Mouse (Mus musculus): ENCODE data around the gene Cdc42bpa. TPM values are rescaled to one million over a fixed set of nuclear protein-coding genes. Genes with fewer than 3 reads are reported as not detected.

Gene Cdc42bpa
- 28.6 and 31.4 TPM in 2 replicates for polyA plus RNA-seq (2015; fragmentation: Nextera tagmentation; extraction: Ambion mirVana)

DNA sequence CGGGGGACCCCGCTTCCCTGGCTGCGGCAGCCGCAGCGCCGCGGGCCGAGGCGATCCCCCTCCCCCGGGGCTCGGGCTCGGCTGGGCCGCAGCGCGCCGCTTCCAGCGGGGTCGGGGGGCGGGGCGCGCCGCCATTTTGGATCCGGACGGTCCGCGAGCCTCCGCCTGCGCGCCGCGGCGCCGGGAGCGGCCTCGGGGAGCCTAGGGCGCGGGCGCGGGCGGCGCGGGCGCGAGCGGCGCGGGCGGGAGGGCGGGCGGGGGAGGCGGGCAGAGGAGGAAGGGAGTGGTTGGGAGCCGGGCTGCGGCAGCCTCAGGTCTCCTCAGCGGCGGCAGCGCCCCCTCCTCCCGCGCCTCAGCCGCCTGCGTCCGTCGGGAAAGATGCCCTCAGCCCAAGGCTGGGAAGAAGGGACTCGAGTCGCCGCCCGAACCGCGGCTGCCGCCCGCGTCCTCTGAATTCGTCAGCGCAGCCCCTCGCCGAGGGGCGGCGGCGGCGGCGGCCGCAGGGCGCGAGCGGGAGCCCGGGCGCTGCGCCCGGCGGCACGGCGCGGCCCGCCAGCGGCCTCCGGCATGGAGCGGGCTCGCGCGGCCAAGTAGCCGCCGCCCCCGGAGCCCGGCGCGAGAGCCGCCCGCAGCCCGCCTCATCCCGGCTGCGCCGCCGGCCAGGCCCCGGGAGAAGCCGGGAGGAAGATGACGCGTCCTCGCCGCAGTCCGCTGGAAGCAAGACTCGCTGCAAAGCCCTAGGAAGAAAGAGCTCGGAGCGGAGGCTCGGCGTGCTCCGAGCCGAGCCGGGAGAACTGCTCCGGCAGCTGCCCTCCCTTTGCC, at the start of gene Cdc42bpa:
TSS of gene Cdc42bpa (plus strand) at position 752 of the 822 bp plus-strand sequence.
- Histone ChIP-seq H3K4me1 (replicated peaks; ENCODE audit: control insufficient read depth, insufficient read depth, low read length) (peaks cover 35% of the 10 kb centered on the region), H3K27me3 (replicated peaks; ENCODE audit: control insufficient read depth, insufficient read depth, low read length) (no peaks in the 10 kb centered on the region), H3K9ac (replicated peaks; ENCODE audit: low read depth, low read length) (peak within 1 kb of the TSS; percentile 96), H3K9me3 (ENCODE audit: control insufficient read depth, low read length) (no peaks in the 10 kb centered on the region), H3K4me3 (replicated peaks; ENCODE audit: low read length) (peak within 1 kb of the TSS; percentile 89), H3K36me3 (ENCODE audit: control insufficient read depth, insufficient read depth) (no peaks in the 10 kb centered on the region), H3K27ac (ENCODE audit: low read length) (peak within 1 kb of the TSS; percentile 96), H3K4me2 (ENCODE audit: low read length) (peak within 1 kb of the TSS; percentile 96)
- peak; percentile 95 for ATAC-seq
- under 1% methylated on average over 93 of the region's 128 CpGs for WGBS

DNA sequence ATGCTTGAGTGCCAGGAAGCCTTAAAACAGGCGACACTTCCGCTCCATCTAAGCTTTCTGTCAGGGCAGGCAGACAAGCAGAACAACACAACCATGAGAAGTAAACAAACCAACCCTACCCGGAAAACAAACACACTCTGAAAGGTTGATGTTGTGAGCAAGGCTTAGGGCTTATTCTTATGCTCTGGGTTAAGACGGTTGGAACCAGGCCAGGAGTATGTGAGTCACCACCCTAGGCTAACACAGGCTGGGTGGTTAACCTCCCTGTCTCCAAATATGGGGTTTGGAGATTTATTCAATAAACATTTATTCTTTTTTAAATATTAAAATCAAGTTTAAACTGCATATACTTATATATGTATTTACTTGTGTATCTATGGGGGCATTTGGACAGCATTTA, 46.8 kb upstream of the Cdc42bpa start:
- Histone ChIP-seq H3K36me3 (ENCODE audit: control insufficient read depth, insufficient read depth) (no peaks in the 10 kb centered on the region), H3K27me3 (replicated peaks; ENCODE audit: control insufficient read depth, insufficient read depth, low read length) (no peaks in the 10 kb centered on the region), H3K4me1 (replicated peaks; ENCODE audit: control insufficient read depth, insufficient read depth, low read length) (no peaks in the 10 kb centered on the region), H3K9ac (replicated peaks; ENCODE audit: low read depth, low read length) (no peak overlapping the region), H3K27ac (ENCODE audit: low read length) (no peak overlapping the region), H3K4me2 (ENCODE audit: low read length) (no peak overlapping the region), H3K4me3 (replicated peaks; ENCODE audit: low read length) (no peak overlapping the region), H3K9me3 (ENCODE audit: control insufficient read depth, low read length) (no peaks in the 10 kb centered on the region)
- 80% methylated on average over 4 of the region's 4 CpGs for WGBS
- no peak for ATAC-seq

DNA sequence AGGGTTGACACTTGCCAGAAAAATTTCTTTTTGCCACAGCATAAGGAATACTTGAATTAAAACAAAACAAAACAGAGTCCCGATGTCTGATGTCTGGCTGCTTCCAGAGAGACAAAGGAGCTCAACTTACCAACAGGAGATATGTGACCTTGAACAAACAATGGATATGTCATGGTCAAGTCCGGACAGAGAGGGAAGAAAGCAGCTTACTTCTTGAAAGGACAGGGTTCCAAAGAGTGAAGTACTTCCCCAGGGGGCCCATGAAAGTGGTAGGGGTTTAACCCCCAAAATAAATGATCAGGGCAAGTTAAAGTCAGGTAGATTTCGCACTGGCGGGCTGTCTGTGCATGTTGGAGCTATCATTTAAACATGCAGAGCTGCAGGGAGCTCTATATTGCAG, 43.2 kb upstream of the Cdc42bpa start:
- 66% methylated on average over 4 of the region's 4 CpGs for WGBS

DNA sequence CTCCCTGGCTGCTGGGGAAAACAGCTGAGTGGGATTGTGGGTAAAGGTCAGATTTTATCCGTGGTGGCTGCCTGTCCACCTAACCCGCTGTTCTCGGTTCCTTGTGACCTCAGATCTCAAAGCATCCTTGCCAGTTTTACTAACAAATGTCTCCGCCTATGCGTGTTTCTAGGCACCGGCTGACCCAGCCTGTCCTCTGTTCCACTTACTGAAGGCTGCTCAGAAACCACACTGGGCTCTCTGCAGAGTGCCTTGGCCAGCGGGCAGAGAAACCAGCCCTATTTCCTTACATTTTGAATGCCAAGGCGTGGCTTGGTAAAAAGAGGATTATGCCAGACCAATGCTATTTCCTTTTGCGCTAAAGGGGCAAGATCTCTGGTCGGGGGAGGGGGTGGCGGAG, 42.8 kb upstream of the Cdc42bpa start:
- Histone ChIP-seq H3K36me3 (ENCODE audit: control insufficient read depth, insufficient read depth) (no peaks in the 10 kb centered on the region), H3K4me1 (replicated peaks; ENCODE audit: control insufficient read depth, insufficient read depth, low read length) (no peaks in the 10 kb centered on the region), H3K9me3 (ENCODE audit: control insufficient read depth, low read length) (no peaks in the 10 kb centered on the region), H3K4me3 (replicated peaks; ENCODE audit: low read length) (no peak overlapping the region), H3K27ac (ENCODE audit: low read length) (no peak overlapping the region), H3K9ac (replicated peaks; ENCODE audit: low read depth, low read length) (no peak overlapping the region), H3K27me3 (replicated peaks; ENCODE audit: control insufficient read depth, insufficient read depth, low read length) (no peaks in the 10 kb centered on the region), H3K4me2 (ENCODE audit: low read length) (no peak overlapping the region)
- ATAC-seq = no peak
- 87% methylated on average over 11 of the region's 11 CpGs for WGBS

More for the DNA sequence above, 43.2 kb upstream of the Cdc42bpa start:
- H3K27me3 ChIP-seq (replicated peaks; ENCODE audit: control insufficient read depth, insufficient read depth, low read length) = no peaks in the 10 kb centered on the region
- H3K4me1 ChIP-seq (replicated peaks; ENCODE audit: control insufficient read depth, insufficient read depth, low read length) = no peaks in the 10 kb centered on the region
- H3K4me3 ChIP-seq (replicated peaks; ENCODE audit: low read length) = no peak overlapping the region
- H3K4me2 ChIP-seq (ENCODE audit: low read length) = no peak overlapping the region
- no peak for ATAC-seq
- no peak overlapping the region for H3K27ac ChIP-seq (ENCODE audit: low read length)
- H3K9me3 ChIP-seq (ENCODE audit: control insufficient read depth, low read length) = no peaks in the 10 kb centered on the region
- no peaks in the 10 kb centered on the region for H3K36me3 ChIP-seq (ENCODE audit: control insufficient read depth, insufficient read depth)
- no peak overlapping the region for H3K9ac ChIP-seq (replicated peaks; ENCODE audit: low read depth, low read length)

DNA sequence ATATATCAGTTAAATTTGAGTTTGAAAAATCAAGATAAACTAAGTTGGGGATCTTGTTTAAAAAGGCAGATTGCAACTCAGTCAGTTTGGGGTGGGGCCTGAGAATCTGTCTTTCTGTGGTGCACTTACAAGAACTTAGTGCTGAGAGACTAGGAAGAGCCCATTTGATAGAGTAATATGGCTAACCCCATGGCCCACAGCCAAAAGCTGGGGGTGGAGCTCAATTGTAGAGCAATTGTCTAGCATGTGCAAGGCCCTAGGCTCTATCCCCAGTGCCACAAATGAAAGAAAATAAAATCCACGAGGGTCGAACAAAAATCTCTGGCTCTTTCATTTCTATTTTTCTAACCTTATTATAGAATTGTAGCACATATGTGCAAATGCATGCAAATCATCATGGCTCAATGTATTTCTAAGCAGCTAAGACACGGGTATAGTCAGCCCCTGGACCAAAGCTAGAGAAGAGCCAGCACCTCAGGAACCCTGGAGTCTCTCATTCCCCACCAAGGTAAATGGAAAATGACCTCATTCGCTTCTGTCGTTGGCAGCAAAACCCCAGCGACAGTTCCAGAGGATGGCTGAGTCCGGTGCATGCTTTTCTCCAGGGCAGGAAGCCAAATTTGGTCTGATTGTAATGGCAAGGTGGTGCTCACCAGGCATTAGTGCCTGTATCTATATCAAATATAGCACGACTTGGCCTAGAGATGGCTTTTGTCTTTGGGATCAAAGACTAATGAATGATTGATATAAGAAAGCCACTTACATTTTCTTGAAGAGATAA, 40.4 kb upstream of the Cdc42bpa start:
- 69% methylated on average over 8 of the region's 8 CpGs for WGBS
- ATAC-seq = no peak
- Histone ChIP-seq H3K36me3 (ENCODE audit: control insufficient read depth, insufficient read depth) (no peaks in the 10 kb centered on the region), H3K27me3 (replicated peaks; ENCODE audit: control insufficient read depth, insufficient read depth, low read length) (no peaks in the 10 kb centered on the region), H3K9me3 (ENCODE audit: control insufficient read depth, low read length) (no peaks in the 10 kb centered on the region), H3K4me1 (replicated peaks; ENCODE audit: control insufficient read depth, insufficient read depth, low read length) (no peaks in the 10 kb centered on the region), H3K9ac (replicated peaks; ENCODE audit: low read depth, low read length) (no peak overlapping the region), H3K4me3 (replicated peaks; ENCODE audit: low read length) (no peak overlapping the region), H3K27ac (ENCODE audit: low read length) (no peak overlapping the region), H3K4me2 (ENCODE audit: low read length) (no peak overlapping the region)

DNA sequence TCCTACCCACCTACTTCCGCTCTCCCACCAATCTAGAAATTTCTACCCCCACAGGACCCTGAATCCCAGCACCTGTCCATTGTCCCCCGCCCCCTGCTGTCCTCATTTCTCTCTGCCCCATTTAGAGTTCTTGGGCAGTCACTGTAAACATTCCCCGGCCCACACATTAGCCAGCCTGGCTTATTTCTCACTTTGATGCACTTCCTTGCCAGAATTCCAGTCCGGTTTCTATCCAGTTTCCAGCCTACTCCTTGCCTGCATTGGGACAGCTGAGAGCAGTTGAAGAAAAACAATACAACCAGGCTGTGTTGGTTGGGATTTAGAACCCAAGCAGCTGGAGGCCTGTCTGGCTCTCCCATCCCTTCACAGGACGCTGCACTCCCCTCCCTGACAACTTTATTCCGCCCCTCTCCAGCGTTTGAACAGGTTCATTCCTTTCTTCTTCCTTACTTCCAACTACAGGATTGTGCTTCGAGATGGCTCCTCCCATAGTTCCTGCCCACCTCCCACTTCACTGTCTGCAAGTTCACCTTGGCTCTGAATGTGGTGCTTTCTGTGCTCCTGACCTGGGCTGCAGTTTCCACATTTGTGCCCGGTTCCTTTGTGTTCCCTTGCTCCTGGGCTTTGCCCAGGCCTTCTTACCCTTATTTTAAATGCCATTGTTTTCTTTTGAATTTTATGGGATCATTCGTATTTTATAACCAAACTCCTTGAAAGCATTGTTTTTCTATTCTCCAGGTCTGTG, 36.4 kb upstream of the Cdc42bpa start:
- WGBS = 58% methylated on average over 10 of the region's 10 CpGs
- Histone ChIP-seq H3K9me3 (ENCODE audit: control insufficient read depth, low read length) (no peaks in the 10 kb centered on the region), H3K27me3 (replicated peaks; ENCODE audit: control insufficient read depth, insufficient read depth, low read length) (no peaks in the 10 kb centered on the region), H3K4me3 (replicated peaks; ENCODE audit: low read length) (no peak overlapping the region), H3K4me1 (replicated peaks; ENCODE audit: control insufficient read depth, insufficient read depth, low read length) (no peaks in the 10 kb centered on the region), H3K4me2 (ENCODE audit: low read length) (no peak overlapping the region), H3K27ac (ENCODE audit: low read length) (no peak overlapping the region), H3K9ac (replicated peaks; ENCODE audit: low read depth, low read length) (no peak overlapping the region), H3K36me3 (ENCODE audit: control insufficient read depth, insufficient read depth) (no peaks in the 10 kb centered on the region)
- ATAC-seq = no peak

DNA sequence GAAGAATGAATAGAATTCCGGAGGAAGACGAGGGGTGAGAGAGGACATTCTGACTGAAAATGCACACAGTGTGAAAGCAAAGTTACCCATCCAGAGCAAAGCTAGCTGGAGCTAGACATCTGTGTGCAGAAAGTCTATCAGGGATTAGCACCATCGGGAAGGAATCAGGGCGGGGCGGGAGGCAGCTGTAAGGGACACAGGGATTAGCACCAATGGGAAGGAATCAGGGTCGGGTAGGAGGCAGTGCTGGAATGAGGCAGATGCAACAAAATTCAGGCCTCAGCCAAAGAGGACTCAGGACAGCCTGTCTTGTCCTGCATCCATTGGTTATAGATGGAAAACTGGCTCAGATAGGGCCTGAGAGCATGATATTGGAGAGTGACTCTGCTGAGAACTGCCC, 34.0 kb upstream of the Cdc42bpa start:
- WGBS = 66% methylated on average over 6 of the region's 6 CpGs
- no peak for ATAC-seq
- Histone ChIP-seq H3K4me2 (ENCODE audit: low read length) (no peak overlapping the region), H3K27ac (ENCODE audit: low read length) (no peak overlapping the region), H3K9me3 (ENCODE audit: control insufficient read depth, low read length) (no peaks in the 10 kb centered on the region), H3K9ac (replicated peaks; ENCODE audit: low read depth, low read length) (no peak overlapping the region), H3K4me3 (replicated peaks; ENCODE audit: low read length) (no peak overlapping the region), H3K27me3 (replicated peaks; ENCODE audit: control insufficient read depth, insufficient read depth, low read length) (no peaks in the 10 kb centered on the region), H3K36me3 (ENCODE audit: control insufficient read depth, insufficient read depth) (no peaks in the 10 kb centered on the region), H3K4me1 (replicated peaks; ENCODE audit: control insufficient read depth, insufficient read depth, low read length) (no peaks in the 10 kb centered on the region)

DNA sequence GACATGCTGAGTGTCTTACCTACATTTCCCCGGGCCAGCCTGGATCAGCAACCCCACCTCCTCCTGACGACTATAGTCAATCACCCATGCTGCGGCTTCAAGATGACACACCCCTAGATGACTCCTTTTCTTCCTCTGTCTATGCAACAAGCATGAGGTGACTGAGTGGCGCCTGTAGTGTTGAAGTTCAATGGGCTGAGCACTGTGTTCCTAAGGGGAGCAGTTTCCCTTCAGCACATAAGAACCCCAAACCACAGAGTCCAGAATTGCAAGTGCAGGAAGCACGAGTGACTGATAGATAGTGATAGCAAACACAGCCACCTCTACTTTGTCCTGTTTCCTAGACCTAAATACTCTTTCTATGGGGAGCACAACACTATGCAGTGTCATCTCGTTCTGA, 33.2 kb upstream of the Cdc42bpa start:
- Histone ChIP-seq H3K36me3 (ENCODE audit: control insufficient read depth, insufficient read depth) (no peaks in the 10 kb centered on the region), H3K4me3 (replicated peaks; ENCODE audit: low read length) (no peak overlapping the region), H3K4me1 (replicated peaks; ENCODE audit: control insufficient read depth, insufficient read depth, low read length) (no peaks in the 10 kb centered on the region), H3K9ac (replicated peaks; ENCODE audit: low read depth, low read length) (no peak overlapping the region), H3K27me3 (replicated peaks; ENCODE audit: control insufficient read depth, insufficient read depth, low read length) (no peaks in the 10 kb centered on the region), H3K27ac (ENCODE audit: low read length) (no peak overlapping the region), H3K9me3 (ENCODE audit: control insufficient read depth, low read length) (no peaks in the 10 kb centered on the region), H3K4me2 (ENCODE audit: low read length) (no peak overlapping the region)
- 87% methylated on average over 6 of the region's 6 CpGs for WGBS
- ATAC-seq = no peak

DNA sequence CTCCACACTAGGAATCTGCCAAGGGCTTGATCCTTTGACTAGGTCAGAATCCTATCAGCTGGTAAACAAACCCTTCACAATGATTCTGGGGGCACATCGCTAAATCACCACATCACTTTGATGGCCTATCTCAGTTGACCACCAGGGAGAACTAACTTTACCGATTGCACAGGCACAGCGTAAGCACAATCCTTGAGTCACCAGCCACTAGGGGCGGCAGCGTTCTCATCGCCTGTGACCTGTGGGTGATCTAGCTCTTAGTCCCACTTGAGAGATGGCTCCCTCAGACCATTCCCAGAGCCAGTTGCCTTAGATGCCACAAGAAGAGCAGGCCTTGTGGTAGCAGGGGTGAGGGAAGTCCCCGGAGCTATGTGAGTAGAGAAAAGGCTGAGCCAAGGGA, 31.4 kb upstream of the Cdc42bpa start:
- Histone ChIP-seq H3K4me2 (ENCODE audit: low read length) (no peak overlapping the region), H3K9ac (replicated peaks; ENCODE audit: low read depth, low read length) (no peak overlapping the region), H3K27me3 (replicated peaks; ENCODE audit: control insufficient read depth, insufficient read depth, low read length) (no peaks in the 10 kb centered on the region), H3K27ac (ENCODE audit: low read length) (no peak overlapping the region), H3K4me3 (replicated peaks; ENCODE audit: low read length) (no peak overlapping the region), H3K9me3 (ENCODE audit: control insufficient read depth, low read length) (no peaks in the 10 kb centered on the region), H3K36me3 (ENCODE audit: control insufficient read depth, insufficient read depth) (no peaks in the 10 kb centered on the region), H3K4me1 (replicated peaks; ENCODE audit: control insufficient read depth, insufficient read depth, low read length) (no peaks in the 10 kb centered on the region)
- no peak for ATAC-seq
- 61% methylated on average over 7 of the region's 7 CpGs for WGBS
